Mouse (Mus musculus) kidney, postnatal 0 days (tissue): ENCODE measurements at regions not wholly inside any gene's neighbourhood (a gene's known extent, or its start where the extent isn't known, plus 50 kb on each side); places are given as distances from the start of the nearest gene placed in this dataset.
"Not testable (repeated sequence)": the region's sequence is repeated elsewhere in the genome, so short reads cannot be mapped to it uniquely, and the experiment has no call there.

Source experiments
- ATAC-seq: fragments of 200-750 bp; cut with Nextera tagmentation; replicated peaks from 2 replicates; pipeline ENCODE4 v1.8.0; 2017; ENCODE audit warnings: low read depth, moderate number of reproducible peaks, moderate TSS enrichment, moderate library complexity; ENCODE audit not compliant: low FRiP score
- DNase-seq: peaks from one replicate; pipeline ENCODE4 v3.0.0-alpha.2; 2016; ENCODE audit warnings: low spot score
- H3K27ac ChIP-seq: fragments of 300-500 bp; sonication (generic); 2 replicates; pipeline ENCODE4 v1.5.1; 2014; ENCODE audit warnings: mild to moderate bottlenecking
- H3K27me3 ChIP-seq: fragments of 300-500 bp; sonication (generic); 2 replicates; pipeline ENCODE4 v1.6.1; 2014; ENCODE audit warnings: low read length, mixed read lengths; ENCODE audit not compliant: insufficient read depth
- H3K36me3 ChIP-seq: fragments of 300-500 bp; sonication (generic); 2 replicates; pipeline ENCODE4 v1.6.1; 2014; ENCODE audit warnings: low read length, mixed read lengths; ENCODE audit not compliant: insufficient read depth
- H3K4me1 ChIP-seq: fragments of 300-500 bp; sonication (generic); replicated peaks from 2 replicates; pipeline ENCODE4 v1.6.1; 2014; ENCODE audit warnings: antibody characterized with exemption, low read length, mixed read lengths; ENCODE audit not compliant: insufficient read depth
- H3K4me2 ChIP-seq: fragments of 300-500 bp; sonication (generic); 2 replicates; pipeline ENCODE4 v1.6.1; 2014; ENCODE audit warnings: mild to moderate bottlenecking, low read length, moderate library complexity, mixed read lengths
- H3K4me3 ChIP-seq: fragments of 300-500 bp; sonication (generic); replicated peaks from 2 replicates; pipeline ENCODE4 v1.5.1; 2014; ENCODE audit warnings: low read depth, low read length
- H3K9ac ChIP-seq: fragments of 300-500 bp; sonication (generic); 2 replicates; pipeline ENCODE4 v1.6.1; 2014; ENCODE audit warnings: low read depth, low read length
- H3K9me3 ChIP-seq: fragments of 300-500 bp; sonication (generic); replicated peaks from 2 replicates; pipeline ENCODE4 v1.6.1; 2016; ENCODE audit warnings: low read length, inconsistent platforms, mixed read lengths
- CTCF ChIP-seq: IDR thresholded peaks from 2 replicates; pipeline ENCODE4 v1.5.1; 2016; ENCODE audit warnings: antibody characterized with exemption, low read depth, mild to moderate bottlenecking, moderate library complexity
- WGBS: fragments of 180-500 bp; shearing (Covaris S2); extraction: QIAGEN DNeasy Blood & Tissue Kit; methylation state at CpG from one replicate; pipeline ENCODE4 v1.1.7; 2014; 5-methylcytosine and 5-hydroxymethylcytosine counted together

DNA sequence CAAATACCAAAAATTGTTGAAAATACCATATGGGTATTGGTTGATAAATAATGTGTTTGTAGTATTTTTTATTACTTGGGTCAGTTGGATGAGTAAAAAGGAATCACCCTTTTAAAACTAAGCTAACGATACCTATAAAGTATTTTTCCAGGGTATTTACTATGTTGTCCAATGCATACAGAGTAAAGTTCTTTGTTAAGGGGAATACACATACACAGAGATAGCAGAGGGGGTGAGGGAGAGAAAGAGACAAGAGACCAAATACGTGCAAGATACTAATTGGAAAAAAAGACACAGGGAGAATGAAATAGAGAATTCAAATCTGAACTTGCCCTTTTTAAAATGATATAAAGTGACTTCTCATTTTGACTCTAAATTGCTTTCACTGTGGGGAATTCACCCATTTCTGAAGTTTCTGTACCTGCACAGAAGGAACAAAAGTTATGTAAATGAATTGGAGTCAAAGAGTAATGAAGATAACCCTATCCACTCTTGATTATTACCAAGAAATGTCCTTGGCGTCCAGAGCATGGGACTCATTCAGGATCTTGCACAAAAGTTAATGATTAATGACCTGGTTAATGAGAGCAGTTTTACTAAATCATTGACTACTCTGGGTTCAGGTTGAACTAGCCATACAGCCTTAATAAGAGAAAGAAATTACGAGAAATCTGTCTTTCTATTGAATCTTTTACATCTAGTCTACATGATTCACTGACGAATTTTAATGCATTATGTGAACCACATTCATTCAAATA lies 443.7 kb downstream of the Adam6a start:
- Histone ChIP-seq H3K27ac (no peak overlapping the region), H3K4me3 (no peak overlapping the region), H3K4me2 (no peak overlapping the region), H3K4me1 (no peaks in the 10 kb centered on the region), H3K9me3 (no peaks in the 10 kb centered on the region), H3K27me3 (no peaks in the 10 kb centered on the region), H3K36me3 (no peaks in the 10 kb centered on the region), H3K9ac (no peak overlapping the region)
- ATAC-seq, result no peak
- no peak for TF ChIP-seq CTCF
- no peak for DNase-seq
- 69% methylated on average over 5 of the region's 5 CpGs for WGBS

DNA sequence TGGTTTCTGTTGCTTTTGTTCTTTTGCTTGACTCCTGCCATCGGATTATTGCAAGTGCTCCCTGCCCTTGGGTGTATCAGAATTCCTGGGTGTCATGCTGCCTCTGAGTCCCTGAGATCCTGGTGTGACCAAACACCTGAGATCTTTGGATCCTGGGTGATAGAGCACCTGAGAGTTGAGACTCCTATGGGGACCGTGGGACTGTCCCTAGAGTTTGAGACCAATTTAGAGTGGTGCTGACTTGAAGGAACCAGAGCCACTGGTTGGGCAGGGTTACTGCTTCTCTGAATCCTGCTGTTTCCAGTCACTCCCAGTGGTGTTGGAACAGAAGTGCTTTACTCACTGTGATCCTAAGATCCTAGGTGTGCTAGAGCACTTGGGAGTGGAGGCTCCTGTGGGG lies 448.7 kb downstream of the Adam6a start:
- H3K36me3 ChIP-seq, result no peaks in the 10 kb centered on the region
- no peak overlapping the region for H3K27ac ChIP-seq
- TF ChIP-seq CTCF, result no peak
- no peak overlapping the region for H3K4me2 ChIP-seq
- H3K27me3 ChIP-seq, result no peaks in the 10 kb centered on the region
- no peak for ATAC-seq
- no peaks in the 10 kb centered on the region for H3K9me3 ChIP-seq
- 76% methylated on average over 2 of the region's 2 CpGs for WGBS
- no peak for DNase-seq
- no peak overlapping the region for H3K9ac ChIP-seq
- no peaks in the 10 kb centered on the region for H3K4me1 ChIP-seq
- H3K4me3 ChIP-seq, result no peak overlapping the region

DNA sequence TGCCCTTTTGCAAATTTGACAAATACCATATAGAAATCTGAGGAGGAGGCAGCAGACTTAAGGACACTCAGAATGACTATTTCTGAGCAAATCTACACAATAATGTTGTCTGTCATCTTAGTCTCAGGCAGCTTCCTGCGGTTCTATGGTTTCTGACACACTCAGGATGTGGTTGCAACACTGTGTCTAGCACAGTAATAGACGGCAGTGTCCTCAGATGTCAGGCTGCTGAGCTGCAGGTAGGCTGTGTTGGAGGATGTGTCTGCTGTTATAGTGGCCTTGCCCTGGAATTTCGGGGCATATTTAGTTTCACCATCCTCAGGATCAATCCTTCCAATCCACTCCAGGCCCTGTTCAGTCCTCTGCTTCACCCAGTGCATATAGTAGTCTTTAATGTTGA lies 450.6 kb downstream of the Adam6a start:
- 49% methylated on average over 3 of the region's 3 CpGs for WGBS
- not testable (repeated sequence) for DNase-seq, H3K4me2 ChIP-seq, ATAC-seq, H3K9me3 ChIP-seq, H3K9ac ChIP-seq, H3K4me1 ChIP-seq, H3K4me3 ChIP-seq, H3K36me3 ChIP-seq, H3K27ac ChIP-seq, H3K27me3 ChIP-seq

DNA sequence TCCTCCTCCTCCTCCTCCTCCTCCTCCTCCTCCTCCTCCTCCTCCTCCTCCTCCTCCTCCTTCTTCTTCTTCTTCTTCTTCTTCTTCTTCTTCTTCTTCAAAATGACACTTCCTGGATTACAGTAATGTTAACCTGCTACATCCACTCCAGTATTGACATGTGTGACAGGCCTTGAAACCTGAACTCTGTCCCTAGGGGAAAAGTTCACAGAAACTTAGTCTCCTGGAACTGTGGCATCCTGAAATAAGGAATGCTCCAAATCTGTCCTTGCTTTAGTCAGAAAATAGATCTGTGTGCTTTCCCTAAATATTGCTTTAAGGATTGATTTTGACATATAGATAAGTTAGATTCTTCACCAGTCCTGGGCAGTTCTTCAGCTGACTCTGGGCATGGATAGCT lies 464.8 kb downstream of the Adam6a start:
- not testable (repeated sequence) for H3K36me3 ChIP-seq, H3K9me3 ChIP-seq, ATAC-seq, DNase-seq, H3K4me1 ChIP-seq, H3K4me2 ChIP-seq, H3K9ac ChIP-seq, H3K27me3 ChIP-seq, H3K27ac ChIP-seq, H3K4me3 ChIP-seq

DNA sequence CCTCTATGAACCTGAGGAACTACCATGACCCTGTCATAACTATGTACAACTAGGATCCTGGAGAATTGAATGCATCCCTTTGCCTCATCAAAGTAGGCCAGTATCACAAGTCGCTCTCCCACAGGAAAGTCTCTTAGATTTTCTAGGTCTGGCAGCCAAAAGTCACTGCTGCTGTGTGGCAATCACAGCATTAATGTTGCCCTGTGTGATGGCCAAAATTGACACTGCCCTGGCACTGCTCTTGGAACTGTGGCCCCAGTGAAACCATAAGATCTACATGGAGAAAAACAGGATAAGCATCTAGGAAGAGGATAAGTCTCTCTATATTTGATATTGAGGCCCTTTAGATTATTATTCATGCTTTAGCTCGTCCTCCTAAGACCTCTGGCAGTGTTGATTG lies 465.7 kb downstream of the Adam6a start:
- 53% methylated on average over 2 of the region's 2 CpGs for WGBS
- TF ChIP-seq CTCF, result no peak
- H3K36me3 ChIP-seq, result no peaks in the 10 kb centered on the region
- no peak overlapping the region for H3K4me2 ChIP-seq
- no peak overlapping the region for H3K4me3 ChIP-seq
- no peaks in the 10 kb centered on the region for H3K9me3 ChIP-seq
- no peak for ATAC-seq
- no peaks in the 10 kb centered on the region for H3K27me3 ChIP-seq
- DNase-seq, result no peak
- H3K4me1 ChIP-seq, result no peaks in the 10 kb centered on the region
- no peak overlapping the region for H3K9ac ChIP-seq
- no peak overlapping the region for H3K27ac ChIP-seq

DNA sequence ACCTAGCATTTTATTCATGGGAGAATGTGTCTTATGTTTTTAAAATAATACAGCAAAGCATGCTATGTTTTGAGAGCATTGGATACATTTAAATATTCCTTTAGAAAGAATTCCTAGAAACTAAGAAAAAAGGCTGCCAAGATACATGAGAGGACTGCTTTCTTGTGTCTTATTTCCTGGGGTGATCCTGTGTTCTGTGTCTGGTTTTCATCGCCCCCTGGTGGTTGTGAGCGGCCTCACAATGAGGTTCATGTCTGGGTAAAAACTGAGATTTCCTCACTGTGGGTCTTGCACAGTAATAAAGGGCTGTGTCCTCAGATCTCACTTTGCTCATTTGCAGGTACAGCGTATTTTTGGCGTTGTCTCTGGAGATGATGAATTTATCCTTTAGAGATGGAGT lies 469.2 kb downstream of the Adam6a start:
- not testable (repeated sequence) for H3K4me1 ChIP-seq, H3K36me3 ChIP-seq, ATAC-seq, H3K9me3 ChIP-seq, H3K4me3 ChIP-seq, H3K4me2 ChIP-seq, H3K9ac ChIP-seq, H3K27ac ChIP-seq, H3K27me3 ChIP-seq
- DNase-seq, result peak; percentile 1
- 25% methylated on average over 4 of the region's 4 CpGs for WGBS
- peak; percentile 54; the same call in 1 of the 2 replicates for TF ChIP-seq CTCF

DNA sequence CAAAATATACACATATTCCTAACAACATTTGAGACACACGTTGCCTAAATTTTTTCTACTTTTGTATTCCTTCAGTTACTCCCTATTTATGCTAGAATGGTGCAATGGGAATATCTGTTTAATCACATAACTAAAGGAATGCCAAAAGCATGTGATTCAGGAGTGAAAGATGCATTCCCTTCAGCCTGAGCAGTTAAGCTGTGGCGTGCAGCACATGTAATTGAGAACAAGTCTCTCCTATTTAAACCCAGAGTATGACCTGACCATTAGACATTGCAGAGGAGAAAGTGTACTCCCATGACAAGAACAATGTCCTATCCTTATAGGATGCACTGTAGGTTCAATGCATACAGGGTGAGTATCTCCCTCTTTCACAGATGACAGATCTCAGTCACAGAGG lies 493.3 kb downstream of the Adam6a start:
- not testable (repeated sequence) for H3K36me3 ChIP-seq, H3K9ac ChIP-seq, H3K9me3 ChIP-seq, H3K27ac ChIP-seq, H3K4me1 ChIP-seq, DNase-seq, H3K27me3 ChIP-seq, H3K4me2 ChIP-seq, H3K4me3 ChIP-seq, ATAC-seq
- 71% methylated on average over 2 of the region's 2 CpGs for WGBS
